Mouse (Mus musculus) megakaryocyte, embryonic 14.5 days (primary cell): ENCODE measurements around the gene Asic5. TPM values are rescaled to one million over a fixed set of nuclear protein-coding genes. Genes with fewer than 3 reads are reported as not detected.

Source experiments
- H3K27me3 ChIP-seq: replicated peaks from 2 replicates; pipeline ENCODE3; 2012; ENCODE audit warnings: inconsistent platforms
- H3K36me3 ChIP-seq: replicated peaks from 2 replicates; pipeline ENCODE3; 2012; ENCODE audit warnings: low read length, inconsistent platforms, mixed read lengths
- H3K4me1 ChIP-seq: 2 replicates; pipeline ENCODE4 v1.6.1; 2012; ENCODE audit warnings: inconsistent platforms
- H3K4me3 ChIP-seq: replicated peaks from 2 replicates; pipeline ENCODE3; 2012; ENCODE audit warnings: moderate library complexity, mild to moderate bottlenecking, inconsistent platforms
- H3K9me3 ChIP-seq: 2 replicates; pipeline ENCODE4 v1.6.1; 2012; ENCODE audit warnings: inconsistent platforms
- FLI1 ChIP-seq: IDR thresholded peaks from 2 replicates; pipeline ENCODE4 v1.6.1; 2012; ENCODE audit warnings: low read length, inconsistent platforms, mixed read lengths
- GATA1 ChIP-seq: IDR thresholded peaks from 3 replicates; pipeline ENCODE4 v1.6.1; 2012; ENCODE audit warnings: mixed read lengths, low read length, inconsistent platforms, borderline replicate concordance
- polyA plus RNA-seq: library from polyadenylated mRNA; stranded (reverse); fragments of >175 nt; gene quantifications from 2 replicates; pipeline ENCODE4 v1.2.3, GENCODE M21; 2012; ENCODE audit warnings: low replicate concordance; ENCODE audit not compliant: insufficient read depth

Gene Asic5
- polyA plus RNA-seq, 1 experiment: not detected

GRCm38 (mm10) chr3:82057201-82057600 is 75.1 kb downstream of the Asic5 start:
- H3K4me1 ChIP-seq: peaks cover 64% of the 10 kb centered on the region
- H3K4me3 ChIP-seq: no peak overlapping the region
- no peak for TF ChIP-seq FLI1
- H3K36me3 ChIP-seq: peaks cover 48% of the 10 kb centered on the region
- no peaks in the 10 kb centered on the region for H3K27me3 ChIP-seq
- H3K9me3 ChIP-seq: no peaks in the 10 kb centered on the region

GRCm38 (mm10) chr3:82061402-82062180 is 79.5 kb downstream of the Asic5 start:
- no peaks in the 10 kb centered on the region for H3K9me3 ChIP-seq
- H3K36me3 ChIP-seq: peaks cover 20% of the 10 kb centered on the region
- peaks cover 81% of the 10 kb centered on the region for H3K4me1 ChIP-seq
- peak overlapping the region; percentile 87 for H3K4me3 ChIP-seq
- H3K27me3 ChIP-seq: no peaks in the 10 kb centered on the region
- no peak for TF ChIP-seq FLI1
- no peak for TF ChIP-seq GATA1

DNA sequence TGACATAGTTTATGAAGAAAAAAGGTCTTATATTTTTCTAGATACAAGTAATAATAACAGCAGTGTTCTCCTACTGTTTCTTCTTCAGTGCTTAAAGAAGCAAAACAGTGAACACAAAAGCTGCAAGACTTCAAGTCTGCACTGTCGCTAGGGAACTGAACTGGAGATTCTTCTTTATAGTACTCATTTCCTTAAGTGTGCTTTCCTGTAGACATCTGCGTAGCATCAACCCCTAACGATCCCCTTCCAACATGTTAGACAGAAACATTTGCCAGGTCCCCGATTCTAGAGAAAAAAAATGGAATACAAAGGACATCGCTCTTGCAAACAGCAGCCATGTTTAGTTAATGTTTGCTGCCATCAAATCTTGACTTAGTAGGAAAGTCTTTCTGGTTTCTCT is 85.7 kb downstream of the Asic5 start:
- H3K36me3 ChIP-seq: peaks cover 16% of the 10 kb centered on the region
- H3K4me1 ChIP-seq: peaks cover 86% of the 10 kb centered on the region
- H3K27me3 ChIP-seq: no peaks in the 10 kb centered on the region
- no peak overlapping the region for H3K4me3 ChIP-seq
- TF ChIP-seq FLI1: no peak
- H3K9me3 ChIP-seq: no peaks in the 10 kb centered on the region

Other genes starting within 250 kb of the Asic5 start
- gene Ctso, start 49.7 kb upstream of the Asic5 start, polyA plus RNA-seq: 3.7 and 6.6 TPM in 2 replicates
- not detected in 2 replicates for gene Tdo2, start 6.1 kb upstream of the Asic5 start, polyA plus RNA-seq
- 3.2 TPM in 1 of 2 replicates, not detected in the other for gene Gucy1b1, start 92.4 kb downstream of the Asic5 start, polyA plus RNA-seq
- 3.2 and 7.1 TPM in 2 replicates for gene Gucy1a1, start 163.5 kb downstream of the Asic5 start, polyA plus RNA-seq